Mouse (Mus musculus) adrenal gland, adult 2 months (tissue): ENCODE results near the gene Mob1b. TPM values are rescaled to one million over a fixed set of nuclear protein-coding genes. Genes with fewer than 3 reads are reported as not detected.
A peak's percentile ranks its signal among the peaks of the same experiment; 100 is the strongest.
"Not testable (repeated sequence)": the region's sequence is repeated elsewhere in the genome, so short reads cannot be mapped to it uniquely, and the experiment has no call there.

Source experiments
- DNase-seq: peaks from one replicate; pipeline ENCODE4 v3.0.0; 2021
- polyA plus RNA-seq: library from polyadenylated mRNA; depleted of rRNA; stranded (reverse); fragments of >200 nt; gene quantifications from 2 replicates; pipeline ENCODE4 v1.2.3, GENCODE M21; 2012
- total RNA-seq, 2 experiments: library from RNA; stranded (reverse); gene quantifications; 2 replicates each; pipeline ENCODE4 v1.2.3; 2021

The Mob1b gene
- total and polyA plus RNA-seq, 3 experiments: 8.6 to 36.3 (median 32.9) TPM

- DNase-seq: no peak
These were observed 21.3 kb upstream of the Mob1b start for GRCm38 (mm10) chr5:88699251-88699913.

GRCm38 (mm10) chr5:88702041-88702440, 18.6 kb upstream of the Mob1b start:
- DNase-seq: peak; percentile 19

GRCm38 (mm10) chr5:88703551-88703950, 17.1 kb upstream of the Mob1b start:
- no peak for DNase-seq

- no peak for DNase-seq
These were observed 9.5 kb upstream of the Mob1b start for GRCm38 (mm10) chr5:88711128-88711527.

- DNase-seq: no peak
These were observed 8.9 kb upstream of the Mob1b start for GRCm38 (mm10) chr5:88711618-88712224.

GRCm38 (mm10) chr5:88712328-88712727, 8.3 kb upstream of the Mob1b start:
- no peak for DNase-seq

GRCm38 (mm10) chr5:88716983-88717382, 3.7 kb upstream of the Mob1b start:
- no peak for DNase-seq

GRCm38 (mm10) chr5:88721003-88721475, 384 bp downstream of the Mob1b start:
- no peak for DNase-seq

GRCm38 (mm10) chr5:88721565-88722212, 1.0 kb downstream of the Mob1b start:
- DNase-seq: peak; percentile 73

GRCm38 (mm10) chr5:88722213-88722600, 1.6 kb downstream of the Mob1b start:
- DNase-seq: peak; percentile 33

GRCm38 (mm10) chr5:88724030-88724429, 3.4 kb downstream of the Mob1b start:
- no peak for DNase-seq

GRCm38 (mm10) chr5:88727593-88728144, 7.0 kb downstream of the Mob1b start:
- no peak for DNase-seq

- no peak for DNase-seq
These were observed 14.1 kb downstream of the Mob1b start for GRCm38 (mm10) chr5:88734786-88735185.

- not testable (repeated sequence) for DNase-seq
These were observed 20.4 kb downstream of the Mob1b start for GRCm38 (mm10) chr5:88741065-88741464.

GRCm38 (mm10) chr5:88747774-88748173, 27.1 kb downstream of the Mob1b start:
- no peak for DNase-seq

- DNase-seq: no peak
These were observed 32.5 kb downstream of the Mob1b start for GRCm38 (mm10) chr5:88753199-88753598.

GRCm38 (mm10) chr5:88762611-88763010, 42.0 kb downstream of the Mob1b start:
- DNase-seq: no peak

GRCm38 (mm10) chr5:88764430-88764986, 43.9 kb downstream of the Mob1b start:
- DNase-seq: no peak

- DNase-seq: peak; percentile 99
These were observed 44.4 kb downstream of the Mob1b start, which contains the start of gene Dck for GRCm38 (mm10) chr5:88764987-88765481. Dck (plus strand) TSS chr5:88764996.

GRCm38 (mm10) chr5:88765587-88765986, 44.9 kb downstream of the Mob1b start:
- DNase-seq: no peak

- DNase-seq: no peak
These were observed 45.5 kb downstream of the Mob1b start for GRCm38 (mm10) chr5:88766121-88766520.

- DNase-seq: no peak
These were observed 46.2 kb downstream of the Mob1b start for GRCm38 (mm10) chr5:88766863-88767262.
